10 mouse cellular contexts compared by ENCODE assay signal in the genomic region with DNA sequence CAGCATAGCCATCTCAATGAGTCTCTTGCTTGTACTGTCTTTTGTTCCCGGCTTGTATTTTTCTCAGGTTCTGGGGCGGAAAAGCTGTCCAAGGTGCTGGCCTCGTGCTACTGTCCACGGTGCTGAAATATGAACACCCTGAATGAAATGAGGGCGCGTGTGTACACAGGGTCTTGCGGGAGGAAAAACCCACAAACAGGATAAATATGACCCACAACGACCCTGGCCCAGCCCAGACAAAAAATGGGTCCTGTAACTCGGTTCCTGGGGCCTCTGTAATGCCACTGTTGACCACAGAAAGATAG. TPM values are rescaled to one million over a fixed set of nuclear protein-coding genes. Genes with fewer than 3 reads are reported as not detected.
A peak's percentile ranks its signal among the peaks of the same experiment; 100 is the strongest.
DNase-seq lines count a peak whose midpoint lies in the region; ATAC-seq and TF ChIP-seq lines count a peak whose summit lies in the region.
"Had no signal": no experiment of that assay in that cellular context is flagged by ENCODE, and none has a peak within 500 bp of the region (broad histone marks: within the 10 kb centered on the region; RNA-seq: fewer than 3 reads in every experiment).

No protein-coding gene starts in this region.

- no peaks in the 10 kb centered on the region for H3K9me3 ChIP-seq in forebrain, embryonic 13.5 days (replicated peaks)
- no peaks in the 10 kb centered on the region for H3K9me3 ChIP-seq in forebrain, embryonic 11.5 days (ENCODE audit: control insufficient read depth, low read length)
- no peaks in the 10 kb centered on the region for H3K9me3 ChIP-seq in embryonic facial prominence, embryonic 12.5 days
- H3K9me3 ChIP-seq in limb, embryonic 14.5 days (ENCODE audit: control insufficient read depth, low read length): no peaks in the 10 kb centered on the region
- H3K9me3 ChIP-seq in stomach, embryonic 14.5 days (ENCODE audit: control insufficient read depth, low read depth, low read length): no peaks in the 10 kb centered on the region
- H3K9me3 ChIP-seq: heart, embryonic 13.5 days had no signal

- TF ChIP-seq POLR2A in limb, embryonic 14.5 days (IDR thresholded peaks at IDR 0.05; ENCODE audit: borderline replicate concordance, extremely low read depth, insufficient read depth, insufficient read length): no peak

- H3K4me2 ChIP-seq in forebrain, embryonic 13.5 days: no peak overlapping the region; the same call in 1 of the 2 replicates
- no peak overlapping the region for H3K4me2 ChIP-seq in forebrain, embryonic 11.5 days (ENCODE audit: low read depth, low read length, severe bottlenecking)
- no peak overlapping the region for H3K4me2 ChIP-seq in embryonic facial prominence, embryonic 12.5 days (replicated peaks)
- no peak overlapping the region for H3K4me2 ChIP-seq in limb, embryonic 14.5 days (replicated peaks; ENCODE audit: low read depth, low read length, severe bottlenecking)
- H3K4me2 ChIP-seq in stomach, embryonic 14.5 days (replicated peaks; ENCODE audit: low read depth, low read length): no peak overlapping the region
- H3K4me2 ChIP-seq: heart, embryonic 13.5 days had no signal

- 0 out of 2 replicates have a peak overlapping the region, but pooled peaks have one; percentile 17 for H3K9ac ChIP-seq in forebrain, embryonic 13.5 days
- H3K9ac ChIP-seq in forebrain, embryonic 11.5 days (ENCODE audit: low read length): no peak overlapping the region
- no peak overlapping the region for H3K9ac ChIP-seq in embryonic facial prominence, embryonic 12.5 days
- H3K9ac ChIP-seq in limb, embryonic 14.5 days (ENCODE audit: low read depth, low read length, severe bottlenecking): no peak overlapping the region
- H3K9ac ChIP-seq in stomach, embryonic 14.5 days (replicated peaks; ENCODE audit: low read depth, low read length): no peak overlapping the region
- H3K9ac ChIP-seq: heart, embryonic 13.5 days had no signal

- peaks cover 29% of the 10 kb centered on the region for H3K4me1 ChIP-seq in forebrain, embryonic 13.5 days
- peaks cover 18% of the 10 kb centered on the region for H3K4me1 ChIP-seq in forebrain, embryonic 11.5 days (replicated peaks; ENCODE audit: control insufficient read depth, insufficient read depth, low read length)
- H3K4me1 ChIP-seq in embryonic facial prominence, embryonic 12.5 days: peaks cover 16% of the 10 kb centered on the region
- H3K4me1 ChIP-seq in limb, embryonic 14.5 days (ENCODE audit: control insufficient read depth, insufficient read depth, low read length): peaks cover 6% of the 10 kb centered on the region; the same call in 1 of the 2 replicates
- 0 out of 2 replicates have a peak, but pooled peaks cover 6% of the 10 kb centered on the region for H3K4me1 ChIP-seq in stomach, embryonic 14.5 days (ENCODE audit: control insufficient read depth, insufficient read depth, low read length)

- intact Hi-C loops in gastrocnemius, postnatal 14 days (cut with DNase I; ENCODE audit: low total_unique reads): no loop called here
- intact Hi-C loops in left cerebral cortex, adult 2 months (cut with DNase I): no loop called here

- 14% methylated on average over 9 of the region's 9 CpGs for WGBS in forebrain, embryonic 13.5 days
- WGBS in forebrain, embryonic 11.5 days: 16% methylated on average over 9 of the region's 9 CpGs
- 17% methylated on average over 9 of the region's 9 CpGs for WGBS in embryonic facial prominence, embryonic 12.5 days
- WGBS in limb, embryonic 14.5 days: 17% methylated on average over 9 of the region's 9 CpGs
- 15% methylated on average over 9 of the region's 9 CpGs for whole genome bisulfite sequencing in stomach, embryonic 14.5 days

- no peak for TF ChIP-seq CTCF in left cerebral cortex, adult 2 months (IDR thresholded peaks at IDR 0.05)

- no peak overlapping the region for H3K4me3 ChIP-seq in forebrain, embryonic 13.5 days
- H3K4me3 ChIP-seq in forebrain, embryonic 11.5 days (ENCODE audit: low read depth, low read length): no peak overlapping the region
- H3K4me3 ChIP-seq in embryonic facial prominence, embryonic 12.5 days: no peak overlapping the region
- no peak overlapping the region for H3K4me3 ChIP-seq in limb, embryonic 14.5 days (replicated peaks; ENCODE audit: low read length)
- no peak overlapping the region for H3K4me3 ChIP-seq in stomach, embryonic 14.5 days (ENCODE audit: low read depth, low read length)
- no peak overlapping the region for H3K4me3 ChIP-seq in left cerebral cortex, adult 2 months

- peaks cover 84% of the 10 kb centered on the region for H3K27me3 ChIP-seq in forebrain, embryonic 13.5 days
- H3K27me3 ChIP-seq in forebrain, embryonic 11.5 days (ENCODE audit: control insufficient read depth, insufficient read depth, low read length): peaks cover 39% of the 10 kb centered on the region
- H3K27me3 ChIP-seq in embryonic facial prominence, embryonic 12.5 days: peaks cover 86% of the 10 kb centered on the region
- peaks cover 51% of the 10 kb centered on the region for H3K27me3 ChIP-seq in limb, embryonic 14.5 days (ENCODE audit: control insufficient read depth, insufficient read depth, low read length)
- H3K27me3 ChIP-seq in stomach, embryonic 14.5 days (ENCODE audit: control insufficient read depth, insufficient read depth, low read length): peaks cover 30% of the 10 kb centered on the region

- no peaks in the 10 kb centered on the region for H3K36me3 ChIP-seq in forebrain, embryonic 13.5 days (ENCODE audit: poor library complexity, severe bottlenecking)
- H3K36me3 ChIP-seq in forebrain, embryonic 11.5 days (ENCODE audit: control insufficient read depth, insufficient read depth, low read length): no peaks in the 10 kb centered on the region
- no peaks in the 10 kb centered on the region for H3K36me3 ChIP-seq in embryonic facial prominence, embryonic 12.5 days
- H3K36me3 ChIP-seq in limb, embryonic 14.5 days (ENCODE audit: control insufficient read depth, insufficient read depth, low read length): no peaks in the 10 kb centered on the region
- H3K36me3 ChIP-seq in stomach, embryonic 14.5 days (ENCODE audit: control insufficient read depth, insufficient read depth, low read length): no peaks in the 10 kb centered on the region
- H3K36me3 ChIP-seq: heart, embryonic 13.5 days had no signal

- no peak overlapping the region for H3K27ac ChIP-seq in forebrain, embryonic 13.5 days
- no peak overlapping the region for H3K27ac ChIP-seq in forebrain, embryonic 11.5 days (ENCODE audit: low read depth, low read length)
- H3K27ac ChIP-seq in embryonic facial prominence, embryonic 12.5 days: no peak overlapping the region
- H3K27ac ChIP-seq in limb, embryonic 14.5 days (replicated peaks; ENCODE audit: low read depth, low read length): no peak overlapping the region
- no peak overlapping the region for H3K27ac ChIP-seq in stomach, embryonic 14.5 days (ENCODE audit: low read length)
- H3K27ac ChIP-seq in left cerebral cortex, adult 2 months: no peak overlapping the region
- H3K27ac ChIP-seq: heart, embryonic 13.5 days had no signal

- no peak for DNase-seq in forebrain, embryonic 11.5 days (ENCODE audit: low spot score)
- peak; percentile 63 for DNase-seq in 416B (ENCODE audit: low read depth)
- DNase-seq in limb, embryonic 14.5 days (ENCODE audit: low spot score): peak; percentile 43
- no peak for DNase-seq in gastrocnemius, postnatal 14 days
- DNase-seq in left cerebral cortex, adult 2 months (ENCODE audit: extremely low spot score in 1 of 2, low spot score in 2 of 2): no peak

- no peak for ATAC-seq in forebrain, embryonic 13.5 days
- no peak for ATAC-seq in forebrain, embryonic 11.5 days (replicated peaks; ENCODE audit: low FRiP score)
- ATAC-seq in embryonic facial prominence, embryonic 12.5 days (ENCODE audit: insufficient number of reproducible peaks, insufficient read depth, low FRiP score, low TSS enrichment): 0 out of 2 replicates have a peak, but pooled peaks have one; percentile 2
- no peak for ATAC-seq in limb, embryonic 14.5 days (ENCODE audit: low FRiP score, low read depth)
- 0 out of 2 replicates have a peak, but pooled peaks have one; percentile 48 for ATAC-seq in stomach, embryonic 14.5 days (ENCODE audit: insufficient number of reproducible peaks, insufficient read depth, low FRiP score, low read depth)

RNA-seq across cellular contexts. Expression of gene Rtbdn, which starts 0.4 kb away (rescaled TPM):
- 1.2 and 1.8 TPM in 2 replicates for polyA plus RNA-seq in forebrain, embryonic 13.5 days (2015; fragmentation: Nextera tagmentation; extraction: Ambion mirVana)
- 0.19 and 0.36 TPM in 2 replicates for polyA plus RNA-seq in forebrain, embryonic 11.5 days (2014; fragmentation: Nextera tagmentation; extraction: Ambion mirVana)
- 0.50 and 0.52 TPM in 2 replicates for polyA plus RNA-seq in embryonic facial prominence, embryonic 12.5 days (2016; fragmentation: Nextera tagmentation; extraction: Ambion mirVana)
- not detected in 2 replicates for polyA plus RNA-seq in limb, embryonic 14.5 days (2012; rRNA removed)
- not detected in 2 replicates for polyA plus RNA-seq in limb, embryonic 14.5 days (2014; fragmentation: Nextera tagmentation; extraction: Ambion mirVana)
- 0.20 TPM in 1 of 2 replicates, not detected in the other for polyA plus RNA-seq in stomach, embryonic 14.5 days (2014; fragmentation: Nextera tagmentation; extraction: Ambion mirVana)
- total RNA-seq in gastrocnemius, postnatal 14 days (2021): not detected
- 1 to 10 TPM; 1.1 to 1.2 TPM for total RNA-seq in left cerebral cortex, adult 2 months (2021)
- polyA plus RNA-seq: spleen, adult 2 months had no signal

RNA-seq across cellular contexts. Expression of gene Mast1, which starts 10.0 kb away (rescaled TPM):
- polyA plus RNA-seq in forebrain, embryonic 13.5 days (2015; fragmentation: Nextera tagmentation; extraction: Ambion mirVana): 31.6 and 37.3 TPM in 2 replicates
- 14.2 and 15.9 TPM in 2 replicates for polyA plus RNA-seq in forebrain, embryonic 11.5 days (2014; fragmentation: Nextera tagmentation; extraction: Ambion mirVana)
- polyA plus RNA-seq in embryonic facial prominence, embryonic 12.5 days (2016; fragmentation: Nextera tagmentation; extraction: Ambion mirVana): 5.3 and 5.7 TPM in 2 replicates
- 0.36 and 0.50 TPM in 2 replicates for polyA plus RNA-seq in limb, embryonic 14.5 days (2012; rRNA removed)
- polyA plus RNA-seq in limb, embryonic 14.5 days (2014; fragmentation: Nextera tagmentation; extraction: Ambion mirVana): 0.15 and 0.32 TPM in 2 replicates
- polyA plus RNA-seq in stomach, embryonic 14.5 days (2014; fragmentation: Nextera tagmentation; extraction: Ambion mirVana): 2.2 and 3.2 TPM in 2 replicates
- under 1 TPM in 1 of 2 experiments, not detected in 1; 0.07 TPM for total RNA-seq in gastrocnemius, postnatal 14 days (2021)
- total RNA-seq in left cerebral cortex, adult 2 months (2021): 10 to 100 TPM; 89.4 to 95.7 TPM

RNA-seq across cellular contexts. Expression of gene Gm49661, which starts 22.0 kb away (rescaled TPM):
- not detected in 2 replicates for polyA plus RNA-seq in forebrain, embryonic 13.5 days (2015; fragmentation: Nextera tagmentation; extraction: Ambion mirVana)
- not detected in 2 replicates for polyA plus RNA-seq in forebrain, embryonic 11.5 days (2014; fragmentation: Nextera tagmentation; extraction: Ambion mirVana)
- polyA plus RNA-seq in embryonic facial prominence, embryonic 12.5 days (2016; fragmentation: Nextera tagmentation; extraction: Ambion mirVana): not detected in 2 replicates
- 2.0 TPM in 1 of 2 replicates, not detected in the other for polyA plus RNA-seq in limb, embryonic 14.5 days (2012; rRNA removed)
- polyA plus RNA-seq in limb, embryonic 14.5 days (2014; fragmentation: Nextera tagmentation; extraction: Ambion mirVana): not detected in 2 replicates
- not detected in 2 replicates for polyA plus RNA-seq in stomach, embryonic 14.5 days (2014; fragmentation: Nextera tagmentation; extraction: Ambion mirVana)
- total RNA-seq in gastrocnemius, postnatal 14 days (2021): not detected
- total RNA-seq in left cerebral cortex, adult 2 months (2021): not detected
- polyA plus RNA-seq: heart, embryonic 13.5 days; spleen, adult 2 months had no signal

RNA-seq across cellular contexts. Expression of gene Prdx2, which starts 22.2 kb away (rescaled TPM):
- 1,640 and 1,662 TPM in 2 replicates for polyA plus RNA-seq in forebrain, embryonic 13.5 days (2015; fragmentation: Nextera tagmentation; extraction: Ambion mirVana)
- 1,226 and 1,312 TPM in 2 replicates for polyA plus RNA-seq in forebrain, embryonic 11.5 days (2014; fragmentation: Nextera tagmentation; extraction: Ambion mirVana)
- polyA plus RNA-seq in embryonic facial prominence, embryonic 12.5 days (2016; fragmentation: Nextera tagmentation; extraction: Ambion mirVana): 1,038 and 1,130 TPM in 2 replicates
- 387 and 405 TPM in 2 replicates for polyA plus RNA-seq in limb, embryonic 14.5 days (2012; rRNA removed)
- 839 and 877 TPM in 2 replicates for polyA plus RNA-seq in limb, embryonic 14.5 days (2014; fragmentation: Nextera tagmentation; extraction: Ambion mirVana)
- 799 and 888 TPM in 2 replicates for polyA plus RNA-seq in stomach, embryonic 14.5 days (2014; fragmentation: Nextera tagmentation; extraction: Ambion mirVana)
- 100 to 1,000 TPM; 224 to 248 TPM for total RNA-seq in gastrocnemius, postnatal 14 days (2021)
- 100 to 1,000 TPM; 319 to 333 TPM for total RNA-seq in left cerebral cortex, adult 2 months (2021)

RNA-seq across cellular contexts. Expression of gene Rnaseh2a, which starts 22.4 kb away (rescaled TPM):
- polyA plus RNA-seq in forebrain, embryonic 13.5 days (2015; fragmentation: Nextera tagmentation; extraction: Ambion mirVana): 119 and 124 TPM in 2 replicates
- polyA plus RNA-seq in forebrain, embryonic 11.5 days (2014; fragmentation: Nextera tagmentation; extraction: Ambion mirVana): 128 and 147 TPM in 2 replicates
- polyA plus RNA-seq in embryonic facial prominence, embryonic 12.5 days (2016; fragmentation: Nextera tagmentation; extraction: Ambion mirVana): 104 and 115 TPM in 2 replicates
- 58.6 and 60.8 TPM in 2 replicates for polyA plus RNA-seq in limb, embryonic 14.5 days (2012; rRNA removed)
- polyA plus RNA-seq in limb, embryonic 14.5 days (2014; fragmentation: Nextera tagmentation; extraction: Ambion mirVana): 87.6 and 90.8 TPM in 2 replicates
- 114 and 125 TPM in 2 replicates for polyA plus RNA-seq in stomach, embryonic 14.5 days (2014; fragmentation: Nextera tagmentation; extraction: Ambion mirVana)
- total RNA-seq in gastrocnemius, postnatal 14 days (2021): 10 to 100 TPM; 22.6 to 28.4 TPM
- 10 to 100 TPM; 43.4 to 47.3 TPM for total RNA-seq in left cerebral cortex, adult 2 months (2021)

Comparison
In these comparisons a context has a peak if more than half of its experiments do, and no peak if none do; other contexts are left out.
1. ATAC-seq: peak in embryonic facial prominence, embryonic 12.5 days (single experiment) and stomach, embryonic 14.5 days (single experiment); none in forebrain, embryonic 13.5 days (single experiment), forebrain, embryonic 11.5 days (single experiment) and limb, embryonic 14.5 days (single experiment).
2. DNase-seq: peak in 416B (single experiment) and limb, embryonic 14.5 days (single experiment); none in forebrain, embryonic 11.5 days (single experiment), gastrocnemius, postnatal 14 days (single experiment) and left cerebral cortex, adult 2 months (0 of 2).